Mouse (Mus musculus) G1E (cell line): ENCODE measurements around the gene Rcn3.

Experiments
- CTCF ChIP-seq: IDR thresholded peaks from 2 replicates; pipeline ENCODE4 v1.5.1; 2012; ENCODE audit warnings: low read depth, low read length, inconsistent platforms, mixed read lengths
- GATA1 ChIP-seq: IDR thresholded peaks from 2 replicates; pipeline ENCODE4 v1.6.1; 2012; ENCODE audit warnings: borderline replicate concordance, low read length, inconsistent platforms, mixed read lengths
- POLR2AphosphoS5 ChIP-seq: IDR thresholded peaks from 2 replicates; pipeline ENCODE4 v1.6.1; 2012; ENCODE audit warnings: low read depth, low read length, inconsistent platforms; ENCODE audit not compliant: insufficient replicate concordance
- TAL1 ChIP-seq: conservative IDR thresholded peaks from 2 replicates; pipeline ENCODE4 v1.6.1; 2012; ENCODE audit warnings: low read depth, low read length, inconsistent platforms, mixed read lengths

DNA sequence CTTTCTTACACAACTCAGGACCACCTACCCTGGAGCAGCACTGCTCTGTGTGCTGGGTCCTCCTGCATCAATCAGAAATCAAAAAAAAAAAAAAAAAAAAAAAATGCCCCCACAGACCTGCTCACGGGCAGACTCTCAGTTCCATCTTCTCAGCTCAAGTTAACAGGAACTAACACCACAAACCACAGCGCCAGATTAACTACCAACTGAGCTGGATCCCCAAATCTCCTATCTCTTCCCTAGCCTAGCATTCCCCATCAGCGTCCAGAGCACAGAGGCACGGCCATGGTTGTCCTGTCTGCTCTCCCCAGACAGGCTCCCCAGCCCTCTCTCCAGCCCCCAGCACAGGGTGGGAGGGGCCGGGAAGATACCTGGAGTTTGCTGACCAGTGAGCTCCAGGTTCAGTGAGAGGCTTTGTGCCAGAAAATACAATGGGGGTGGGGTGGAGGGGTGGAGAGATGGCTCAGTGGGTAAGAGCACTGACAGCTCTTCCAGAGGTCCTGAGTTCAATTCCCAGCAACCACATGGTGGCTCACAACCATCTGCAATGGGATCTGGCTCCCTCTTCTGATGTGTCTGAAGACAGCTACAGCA is 15.1 kb upstream of the Rcn3 start:
- TF ChIP-seq CTCF: no peak
- no peak for TF ChIP-seq GATA1
- TF ChIP-seq TAL1: no peak
- TF ChIP-seq POLR2AphosphoS5: no peak
